20 mouse cellular contexts compared by ENCODE assay signal in the genomic region with DNA sequence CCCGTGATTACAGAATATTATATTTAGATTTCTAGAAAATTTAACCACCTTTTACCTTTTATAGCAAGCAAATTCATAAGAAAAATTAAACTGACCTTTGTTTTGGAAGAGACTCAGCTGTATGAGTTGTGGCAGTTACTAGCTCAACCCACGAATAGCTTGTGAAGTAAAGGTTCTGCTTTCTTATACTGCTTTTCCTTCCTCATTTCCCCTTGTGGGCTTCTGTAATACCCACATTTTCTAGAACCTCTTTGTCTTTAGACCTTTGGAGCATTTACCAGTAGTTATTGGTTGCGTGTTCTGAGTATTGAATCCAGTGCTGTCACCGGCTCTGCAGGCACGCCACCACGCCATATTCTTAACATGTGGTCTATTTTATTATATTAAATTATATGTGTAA. TPM values are rescaled to one million over a fixed set of nuclear protein-coding genes. Genes with fewer than 3 reads are reported as not detected.
DNase-seq lines count a peak whose midpoint lies in the region; ATAC-seq and TF ChIP-seq lines count a peak whose summit lies in the region.
"Had no signal": no experiment of that assay in that cellular context is flagged by ENCODE, and none has a peak within 500 bp of the region (broad histone marks: within the 10 kb centered on the region; RNA-seq: fewer than 3 reads in every experiment).

A gene (minus strand): TSS at position 156 of the 400 bp plus-strand sequence.

- no peak within 1 kb of the TSS for H3K9ac ChIP-seq in neural tube, embryonic 15.5 days (replicated peaks)
- H3K9ac ChIP-seq: embryonic facial prominence, embryonic 15.5 days; forebrain, embryonic 12.5 days; heart, embryonic 12.5 days; hindbrain, embryonic 13.5 days; lung, embryonic 15.5 days; midbrain, embryonic 12.5 days had no signal

- no peak for DNase-seq in layer of hippocampus, postnatal 14 days (ENCODE audit: low spot score in 2 of 2)
- no peak for DNase-seq in layer of hippocampus, adult 9-11 months
- peak; percentile 35 for DNase-seq in lung, postnatal 36 days
- no peak for DNase-seq in lung, postnatal 25 days (ENCODE audit: low spot score)
- DNase-seq in hindbrain, embryonic 10.5 days (ENCODE audit: low spot score) = no peak
- DNase-seq: adrenal gland, postnatal 36 days; cerebellum, postnatal 36 days; kidney, postnatal 14 days; layer of hippocampus, postnatal 36 days; thymus, adult 18-20 months had no signal

- no peaks in the 10 kb centered on the region for H3K4me1 ChIP-seq in cortical plate, adult 2 months (ENCODE audit: control insufficient read depth, insufficient read depth, low read length)
- no peaks in the 10 kb centered on the region for H3K4me1 ChIP-seq in hindbrain, embryonic 10.5 days (replicated peaks)
- no peaks in the 10 kb centered on the region for H3K4me1 ChIP-seq in neural tube, embryonic 15.5 days
- H3K4me1 ChIP-seq: forebrain, embryonic 12.5 days; hindbrain, embryonic 13.5 days; midbrain, embryonic 12.5 days had no signal

- peak within 1 kb of the TSS; percentile 47; the same call in 1 of the 2 replicates for H3K27ac ChIP-seq in cortical plate, adult 2 months (ENCODE audit: insufficient read depth, low read length)
- no peak within 1 kb of the TSS for H3K27ac ChIP-seq in hindbrain, embryonic 10.5 days
- H3K27ac ChIP-seq in neural tube, embryonic 15.5 days (replicated peaks) = no peak within 1 kb of the TSS
- H3K27ac ChIP-seq: embryonic facial prominence, embryonic 15.5 days; forebrain, embryonic 12.5 days; hindbrain, embryonic 13.5 days; lung, embryonic 15.5 days; midbrain, embryonic 12.5 days had no signal

- 92% methylated on average over 6 of the region's 6 CpGs for WGBS in hindbrain, embryonic 10.5 days
- WGBS in neural tube, embryonic 15.5 days = 95% methylated on average over 6 of the region's 6 CpGs

- no peak for TF ChIP-seq POLR2A in cortical plate, adult 2 months (IDR thresholded peaks at IDR 0.05; ENCODE audit: extremely low read depth, insufficient read depth, low read length)

- H3K36me3 ChIP-seq in hindbrain, embryonic 10.5 days = no peaks in the 10 kb centered on the region
- no peaks in the 10 kb centered on the region for H3K36me3 ChIP-seq in neural tube, embryonic 15.5 days
- H3K36me3 ChIP-seq: embryonic facial prominence, embryonic 15.5 days; forebrain, embryonic 12.5 days; heart, embryonic 12.5 days; hindbrain, embryonic 13.5 days; lung, embryonic 15.5 days; midbrain, embryonic 12.5 days had no signal

- H3K4me2 ChIP-seq in neural tube, embryonic 15.5 days = no peak within 1 kb of the TSS
- H3K4me2 ChIP-seq: embryonic facial prominence, embryonic 15.5 days; forebrain, embryonic 12.5 days; heart, embryonic 12.5 days; hindbrain, embryonic 13.5 days; lung, embryonic 15.5 days; midbrain, embryonic 12.5 days had no signal

- no peak within 1 kb of the TSS for H3K4me3 ChIP-seq in cortical plate, adult 2 months (ENCODE audit: insufficient read depth, low read length)
- H3K4me3 ChIP-seq in hindbrain, embryonic 10.5 days = no peak within 1 kb of the TSS
- H3K4me3 ChIP-seq in neural tube, embryonic 15.5 days (replicated peaks) = no peak within 1 kb of the TSS
- H3K4me3 ChIP-seq: embryonic facial prominence, embryonic 15.5 days; forebrain, embryonic 12.5 days; heart, embryonic 12.5 days; hindbrain, embryonic 13.5 days; lung, embryonic 15.5 days; midbrain, embryonic 12.5 days had no signal

- TF ChIP-seq CTCF in cortical plate, adult 2 months (IDR thresholded peaks at IDR 0.05; ENCODE audit: extremely low read depth, insufficient read depth, low read length) = no peak

- ATAC-seq in neutrophil, adult 5-6 weeks (ENCODE audit: extremely low read depth, insufficient number of reproducible peaks, low FRiP score, poor library complexity, severe bottlenecking) = peak; percentile 61
- ATAC-seq in neural tube, embryonic 15.5 days (ENCODE audit: low FRiP score) = no peak
- ATAC-seq: intestine, postnatal 0 days had no signal

- no peaks in the 10 kb centered on the region for H3K9me3 ChIP-seq in hindbrain, embryonic 10.5 days
- H3K9me3 ChIP-seq in neural tube, embryonic 15.5 days (replicated peaks) = no peaks in the 10 kb centered on the region
- H3K9me3 ChIP-seq: embryonic facial prominence, embryonic 15.5 days; forebrain, embryonic 12.5 days; heart, embryonic 12.5 days; hindbrain, embryonic 13.5 days; lung, embryonic 15.5 days; midbrain, embryonic 12.5 days had no signal

- H3K27me3 ChIP-seq in hindbrain, embryonic 10.5 days (ENCODE audit: insufficient read depth, poor library complexity, severe bottlenecking) = no peaks in the 10 kb centered on the region
- no peaks in the 10 kb centered on the region for H3K27me3 ChIP-seq in neural tube, embryonic 15.5 days (replicated peaks)
- H3K27me3 ChIP-seq: embryonic facial prominence, embryonic 15.5 days; forebrain, embryonic 12.5 days; heart, embryonic 12.5 days; hindbrain, embryonic 13.5 days; lung, embryonic 15.5 days; midbrain, embryonic 12.5 days had no signal

RNA-seq across cellular contexts. Expression of the gene that starts here (rescaled TPM):
- total RNA-seq in layer of hippocampus, postnatal 14 days (2021) = 10 to 100 TPM; 11.4 to 11.5 TPM
- polyA plus RNA-seq in cortical plate, adult 2 months (2012; rRNA removed) = 18.4 and 19.5 TPM in 2 replicates
- 56.6 and 61.7 TPM in 2 replicates for total RNA-seq in neutrophil, adult 5-6 weeks (2017)
- polyA plus RNA-seq in hindbrain, embryonic 10.5 days (2016; fragmentation: Nextera tagmentation; extraction: Ambion mirVana) = 0.50 and 0.75 TPM in 2 replicates
- polyA plus RNA-seq in neural tube, embryonic 15.5 days (2015; fragmentation: Nextera tagmentation; extraction: Ambion mirVana) = 1.9 and 2.3 TPM in 2 replicates
